Mouse (Mus musculus) limb, embryonic 12.5 days (tissue): ENCODE data around the gene Cct8l1. TPM values are rescaled to one million over a fixed set of nuclear protein-coding genes. Genes with fewer than 3 reads are reported as not detected.

Experiments
- ATAC-seq: fragments of 200-750 bp; cut with Nextera tagmentation; 2 replicates; pipeline ENCODE4 v1.8.0; 2017; ENCODE audit warnings: low read depth, moderate TSS enrichment; ENCODE audit not compliant: insufficient number of reproducible peaks, insufficient read depth, low FRiP score, low TSS enrichment
- H3K27ac ChIP-seq: fragments of 300-500 bp; sonication (generic); 2 replicates; pipeline ENCODE4 v1.5.1; 2016; ENCODE audit warnings: mild to moderate bottlenecking, moderate library complexity
- H3K27me3 ChIP-seq: fragments of 300-500 bp; sonication (generic); 2 replicates; pipeline ENCODE4 v1.6.1; 2016; ENCODE audit warnings: mild to moderate bottlenecking, moderate library complexity
- H3K36me3 ChIP-seq: fragments of 300-500 bp; sonication (generic); 2 replicates; pipeline ENCODE4 v1.6.1; 2016; ENCODE audit warnings: mild to moderate bottlenecking, moderate library complexity
- H3K4me1 ChIP-seq: fragments of 300-500 bp; sonication (generic); replicated peaks from 2 replicates; pipeline ENCODE4 v1.6.1; 2016
- H3K4me2 ChIP-seq: fragments of 300-500 bp; sonication (generic); 2 replicates; pipeline ENCODE4 v1.6.1; 2016; ENCODE audit warnings: mild to moderate bottlenecking, moderate library complexity
- H3K4me3 ChIP-seq: fragments of 300-500 bp; sonication (generic); replicated peaks from 2 replicates; pipeline ENCODE4 v1.5.1; 2016; ENCODE audit warnings: mild to moderate bottlenecking
- H3K9ac ChIP-seq: fragments of 300-500 bp; sonication (generic); replicated peaks from 2 replicates; pipeline ENCODE4 v1.6.1; 2016; ENCODE audit warnings: mild to moderate bottlenecking, moderate library complexity
- H3K9me3 ChIP-seq: fragments of 300-500 bp; sonication (generic); 2 replicates; pipeline ENCODE4 v1.6.1; 2016; ENCODE audit warnings: mild to moderate bottlenecking, moderate library complexity
- WGBS: fragments of 180-500 bp; shearing (Covaris S2); methylation state at CpG from one replicate; pipeline ENCODE4 v1.1.7; 2016; 5-methylcytosine and 5-hydroxymethylcytosine counted together
- polyA plus RNA-seq: library from polyadenylated mRNA; unstranded; fragments of >200 nt; fragmentation: Nextera tagmentation; extraction: Ambion mirVana; gene quantifications from 2 replicates; pipeline ENCODE4 v1.2.1, GENCODE M21; 2016

Gene Cct8l1
- polyA plus RNA-seq, 1 experiment from 2014 or later, result not detected

DNA sequence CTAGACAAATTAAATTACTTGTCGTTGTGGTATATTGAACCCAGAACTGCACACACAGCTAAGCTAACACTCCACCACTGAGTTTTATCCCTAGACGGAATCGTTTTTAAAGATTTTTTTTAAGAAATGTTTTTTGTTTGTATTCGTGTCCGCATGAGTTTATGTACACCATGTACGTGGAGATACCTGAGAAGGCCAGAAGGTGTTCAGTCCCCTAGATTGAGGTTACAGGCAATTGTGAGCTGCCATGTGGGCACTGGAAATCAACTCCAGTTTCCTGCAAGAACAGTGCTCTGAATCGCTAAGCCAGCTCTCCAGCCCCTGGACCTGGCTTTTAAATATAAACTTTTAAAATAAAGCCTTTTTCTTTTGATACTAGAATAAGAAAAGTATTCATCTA, 15.2 kb upstream of the Cct8l1 start:
- peak overlapping the region; percentile 68 for H3K4me2 ChIP-seq
- no peak overlapping the region for H3K27ac ChIP-seq
- H3K27me3 ChIP-seq, result no peaks in the 10 kb centered on the region; the same call in 1 of the 2 replicates
- WGBS, result 64% methylated on average over 7 of the region's 7 CpGs
- H3K9ac ChIP-seq, result no peak overlapping the region
- H3K9me3 ChIP-seq, result no peaks in the 10 kb centered on the region
- H3K36me3 ChIP-seq, result no peaks in the 10 kb centered on the region
- H3K4me3 ChIP-seq, result no peak overlapping the region
- H3K4me1 ChIP-seq, result peaks cover 18% of the 10 kb centered on the region
- no peak for ATAC-seq

DNA sequence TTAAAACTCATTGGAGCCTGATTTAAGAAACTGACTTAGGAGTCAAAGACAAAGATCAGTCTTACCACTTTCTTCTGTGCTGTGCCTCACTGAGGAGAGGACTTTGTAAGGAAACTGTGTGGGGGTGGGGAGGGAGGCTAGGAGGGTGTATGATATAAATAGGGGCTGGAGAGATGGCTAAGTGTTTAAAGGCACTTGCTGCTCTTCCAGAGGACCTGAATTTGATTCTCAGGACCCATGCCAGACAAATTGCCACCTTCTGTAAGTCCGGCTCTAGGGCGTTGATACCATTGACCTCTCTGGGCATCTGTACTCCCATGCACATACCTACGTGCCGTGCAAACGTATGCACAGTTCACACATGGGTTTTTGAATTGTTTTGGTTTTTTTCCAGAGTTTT, 9.8 kb upstream of the Cct8l1 start:
- H3K4me1 ChIP-seq, result no peaks in the 10 kb centered on the region
- H3K9me3 ChIP-seq, result no peaks in the 10 kb centered on the region
- no peaks in the 10 kb centered on the region for H3K36me3 ChIP-seq
- H3K27ac ChIP-seq, result no peak overlapping the region
- no peak overlapping the region for H3K4me2 ChIP-seq
- H3K4me3 ChIP-seq, result no peak overlapping the region
- no peaks in the 10 kb centered on the region; the same call in 1 of the 2 replicates for H3K27me3 ChIP-seq
- 86% methylated on average over 5 of the region's 5 CpGs for WGBS
- H3K9ac ChIP-seq, result no peak overlapping the region
- ATAC-seq, result no peak

DNA sequence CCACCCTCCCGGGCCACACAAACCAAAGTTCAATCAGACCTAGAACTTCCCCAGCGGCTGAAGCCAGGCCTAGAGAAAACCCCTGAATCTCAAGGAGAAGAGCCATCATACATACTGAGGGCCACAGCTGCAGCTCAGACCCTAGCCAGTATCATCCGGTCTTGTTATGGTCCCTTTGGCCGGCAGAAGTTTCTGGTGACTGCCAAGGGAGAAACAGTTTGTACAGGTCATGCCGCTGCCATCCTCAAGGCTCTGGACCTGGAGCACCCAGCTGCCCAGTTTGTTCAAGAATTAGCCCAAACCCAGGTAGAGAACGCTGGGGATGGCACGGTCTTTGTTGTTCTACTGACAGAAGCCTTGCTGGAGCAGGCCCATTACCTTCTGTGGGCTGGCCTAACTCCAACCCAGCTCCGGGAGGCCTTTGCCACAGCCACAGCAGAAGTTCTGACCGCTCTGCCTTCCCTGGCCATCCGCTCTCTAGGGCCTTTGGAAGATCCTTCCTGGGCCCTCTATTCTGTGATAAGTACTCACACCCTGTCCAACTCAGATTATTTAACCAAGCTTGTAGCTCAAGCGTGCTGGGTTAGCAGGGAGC, 531 bp downstream of the Cct8l1 start:
- ATAC-seq, result no peak
- WGBS, result 92% methylated on average over 11 of the region's 11 CpGs
- H3K27me3 ChIP-seq, result no peaks in the 10 kb centered on the region

GRCm38 (mm10) chr5:25517550-25517949, 1.7 kb downstream of the Cct8l1 start:
- 84% methylated on average over 5 of the region's 5 CpGs for WGBS
- no peak for ATAC-seq
- Histone ChIP-seq H3K4me1 (no peaks in the 10 kb centered on the region), H3K27ac (no peak overlapping the region), H3K9me3 (no peaks in the 10 kb centered on the region), H3K9ac (no peak overlapping the region), H3K36me3 (no peaks in the 10 kb centered on the region), H3K27me3 (no peaks in the 10 kb centered on the region), H3K4me3 (no peak overlapping the region), H3K4me2 (no peak overlapping the region)

More for the DNA sequence above, 531 bp downstream of the Cct8l1 start:
- H3K9ac ChIP-seq, result no peak overlapping the region
- no peaks in the 10 kb centered on the region for H3K9me3 ChIP-seq
- no peaks in the 10 kb centered on the region for H3K36me3 ChIP-seq
- H3K27ac ChIP-seq, result no peak overlapping the region
- H3K4me2 ChIP-seq, result no peak overlapping the region
- no peaks in the 10 kb centered on the region for H3K4me1 ChIP-seq
- no peak overlapping the region for H3K4me3 ChIP-seq

- no peak for ATAC-seq
- no peak overlapping the region for H3K4me3 ChIP-seq
- H3K36me3 ChIP-seq, result no peaks in the 10 kb centered on the region
- no peaks in the 10 kb centered on the region for H3K4me1 ChIP-seq
- H3K4me2 ChIP-seq, result no peak overlapping the region
- 77% methylated on average over 3 of the region's 3 CpGs for WGBS
- no peaks in the 10 kb centered on the region for H3K9me3 ChIP-seq
- no peak overlapping the region for H3K9ac ChIP-seq
- H3K27me3 ChIP-seq, result no peaks in the 10 kb centered on the region
- no peak overlapping the region for H3K27ac ChIP-seq
Measured at GRCm38 (mm10) chr5:25519820-25520219, 4.0 kb downstream of the Cct8l1 start.

- Histone ChIP-seq H3K36me3 (no peaks in the 10 kb centered on the region), H3K27me3 (no peaks in the 10 kb centered on the region), H3K4me2 (no peak overlapping the region), H3K4me1 (no peaks in the 10 kb centered on the region), H3K9ac (no peak overlapping the region), H3K27ac (no peak overlapping the region), H3K4me3 (no peak overlapping the region), H3K9me3 (no peaks in the 10 kb centered on the region)
- ATAC-seq, result no peak
- 78% methylated on average over 5 of the region's 5 CpGs for WGBS
Measured at GRCm38 (mm10) chr5:25521461-25521860, 5.6 kb downstream of the Cct8l1 start.

- 37% methylated on average over 5 of the region's 5 CpGs for WGBS
- H3K9me3 ChIP-seq, result no peaks in the 10 kb centered on the region
- H3K4me2 ChIP-seq, result no peak overlapping the region
- peaks cover 11% of the 10 kb centered on the region for H3K4me1 ChIP-seq
- H3K36me3 ChIP-seq, result no peaks in the 10 kb centered on the region
- H3K27me3 ChIP-seq, result no peaks in the 10 kb centered on the region
- no peak for ATAC-seq
- no peak overlapping the region for H3K27ac ChIP-seq
- no peak overlapping the region for H3K9ac ChIP-seq
- H3K4me3 ChIP-seq, result no peak overlapping the region
Measured at GRCm38 (mm10) chr5:25526116-25526515, 10.2 kb downstream of the Cct8l1 start.

DNA sequence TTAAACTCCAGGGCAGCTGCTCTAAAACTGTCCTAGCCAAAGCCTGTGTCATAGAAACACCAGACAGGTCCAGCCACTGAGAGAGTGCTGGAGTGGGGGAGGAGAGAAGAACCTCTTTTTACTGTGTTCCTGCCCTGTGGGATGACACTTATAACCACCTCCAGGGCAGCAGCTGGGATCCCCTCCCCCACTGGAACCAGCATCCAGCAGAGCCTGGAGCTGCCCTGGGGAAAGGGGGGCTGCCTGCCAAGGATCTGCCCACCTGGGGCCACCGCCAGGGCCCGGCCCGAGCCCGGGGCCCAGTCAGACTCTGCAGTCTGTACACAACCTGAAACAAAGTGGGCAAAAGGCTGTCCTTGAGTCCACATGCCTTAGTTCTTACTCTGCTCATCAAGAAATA, 11.1 kb downstream of the Cct8l1 start:
- no peak overlapping the region for H3K9ac ChIP-seq
- H3K27ac ChIP-seq, result no peak overlapping the region
- 47% methylated on average over 4 of the region's 4 CpGs for WGBS
- no peak overlapping the region for H3K4me2 ChIP-seq
- no peak for ATAC-seq
- no peak overlapping the region for H3K4me3 ChIP-seq
- no peaks in the 10 kb centered on the region for H3K9me3 ChIP-seq
- peaks cover 11% of the 10 kb centered on the region for H3K4me1 ChIP-seq
- no peaks in the 10 kb centered on the region for H3K27me3 ChIP-seq
- no peaks in the 10 kb centered on the region for H3K36me3 ChIP-seq

DNA sequence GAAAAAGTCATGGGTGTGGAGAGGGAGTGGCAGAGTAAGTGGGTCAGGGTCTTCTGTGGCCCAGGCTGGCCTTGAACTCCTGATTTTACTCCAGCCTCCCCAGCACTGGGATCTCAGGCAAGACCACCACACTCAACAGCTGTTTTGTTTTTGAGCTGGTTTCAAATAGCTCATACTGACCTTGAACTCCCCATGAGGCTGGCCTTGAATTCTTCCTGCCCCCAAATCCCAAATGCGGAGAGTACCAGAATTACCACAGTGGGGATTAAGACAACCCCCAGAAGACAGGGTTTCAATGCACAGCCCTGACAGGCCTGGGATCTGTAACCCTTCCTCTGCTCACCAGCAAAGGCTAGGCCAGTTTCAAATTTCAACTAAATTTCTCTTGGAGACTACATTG, 12.1 kb downstream of the Cct8l1 start:
- ATAC-seq, result no peak
- Histone ChIP-seq H3K27me3 (no peaks in the 10 kb centered on the region), H3K9ac (no peak overlapping the region), H3K4me3 (no peak overlapping the region), H3K4me2 (no peak overlapping the region), H3K9me3 (no peaks in the 10 kb centered on the region), H3K27ac (no peak overlapping the region), H3K4me1 (peaks cover 11% of the 10 kb centered on the region), H3K36me3 (no peaks in the 10 kb centered on the region)
- WGBS, result 62% methylated on average over 1 of the region's 1 CpGs

GRCm38 (mm10) chr5:25528851-25529528, 13.1 kb downstream of the Cct8l1 start:
- no peaks in the 10 kb centered on the region for H3K27me3 ChIP-seq
- H3K4me3 ChIP-seq, result peak overlapping the region; percentile 71
- H3K27ac ChIP-seq, result peak overlapping the region; percentile 73
- peaks cover 11% of the 10 kb centered on the region for H3K4me1 ChIP-seq
- WGBS, result 9% methylated on average over 22 of the region's 22 CpGs
- no peaks in the 10 kb centered on the region for H3K9me3 ChIP-seq
- peak overlapping the region; percentile 67 for H3K9ac ChIP-seq
- no peaks in the 10 kb centered on the region for H3K36me3 ChIP-seq
- ATAC-seq, result peak; percentile 56; the same call in 1 of the 2 replicates
- H3K4me2 ChIP-seq, result peak overlapping the region; percentile 65

DNA sequence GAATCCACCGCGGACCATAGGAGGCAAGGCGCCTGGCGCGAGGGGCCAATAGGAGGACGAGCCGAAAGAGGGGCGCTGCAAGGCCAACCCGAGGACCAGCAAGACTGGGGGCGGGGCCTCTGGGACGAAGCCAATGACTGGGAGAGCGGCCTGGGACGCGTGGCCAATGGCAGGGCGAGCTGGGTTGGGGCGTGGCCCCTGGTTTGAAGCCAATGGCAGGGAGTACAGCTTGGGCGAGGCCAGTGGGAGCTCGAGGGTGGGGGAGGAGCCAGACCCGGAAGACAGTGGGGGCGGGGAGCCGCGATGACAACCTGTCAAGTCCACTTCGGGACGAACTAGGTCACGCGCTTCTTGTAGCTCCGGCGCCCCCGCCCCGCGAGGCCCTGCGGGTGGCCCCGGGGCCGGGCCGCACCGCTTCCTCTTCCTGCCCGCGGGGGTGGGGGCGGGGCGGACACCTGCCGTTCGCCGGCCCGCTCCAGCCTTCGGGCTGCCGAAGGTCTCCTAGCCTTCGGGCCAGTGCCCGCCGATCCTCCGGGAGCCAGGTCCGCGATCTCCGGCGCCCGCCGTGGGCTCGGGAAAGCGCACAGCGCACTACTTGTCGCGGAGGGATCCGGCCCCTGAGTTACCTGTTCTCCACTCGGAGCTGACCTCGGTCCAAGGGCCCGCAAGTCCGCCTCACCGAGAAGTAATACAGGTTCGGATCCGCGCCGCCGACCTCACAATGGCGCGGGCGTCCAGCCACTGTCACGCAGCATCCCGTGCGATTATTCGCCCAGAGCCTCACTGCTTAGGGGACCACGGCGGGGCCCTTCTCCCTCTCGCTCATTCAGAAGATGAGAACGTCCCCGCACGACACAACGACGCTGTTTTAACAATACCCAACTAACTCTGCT, 13.9 kb downstream of the Cct8l1 start:
- Histone ChIP-seq H3K27me3 (no peaks in the 10 kb centered on the region), H3K9me3 (no peaks in the 10 kb centered on the region), H3K4me2 (peak overlapping the region; percentile 65), H3K4me1 (peaks cover 11% of the 10 kb centered on the region), H3K36me3 (no peaks in the 10 kb centered on the region), H3K4me3 (peak overlapping the region; percentile 71), H3K27ac (peak overlapping the region; percentile 92), H3K9ac (peak overlapping the region; percentile 67)
- WGBS, result under 1% methylated on average over 87 of the region's 87 CpGs
- ATAC-seq, result peak; percentile 100
